Mouse (Mus musculus): ENCODE measurements around the gene Abr. TPM values are rescaled to one million over a fixed set of nuclear protein-coding genes. Genes with fewer than 3 reads are reported as not detected.

Gene Abr
- total and polyA plus RNA-seq, 3 experiments = 3.8 to 8.8 TPM; not detected in 1

- H3K27me3 ChIP-seq (ENCODE audit: control insufficient read depth in 1 of 2, insufficient read depth in 2 of 2, low read length in 2 of 2) = no peaks in the 10 kb centered on the region
- no peaks in the 10 kb centered on the region; the same call in 1 of the 2 replicates for H3K79me2 ChIP-seq (ENCODE audit: control insufficient read depth, insufficient read depth, low read length, poor library complexity)
- no peak overlapping the region for H3K27ac ChIP-seq (ENCODE audit: control insufficient read depth, low read depth, low read length)
- H3K9me3 ChIP-seq (replicated peaks; ENCODE audit: insufficient read depth, low read length) = no peaks in the 10 kb centered on the region
- TF ChIP-seq ZMIZ1 (IDR thresholded peaks at IDR 0.05; ENCODE audit: low read depth, low read length) = no peak
- peaks cover 0 to 2% of the 10 kb centered on the region in 2 experiments; a peak in 1 of 4 replicates for H3K36me3 ChIP-seq (ENCODE audit: control insufficient read depth in 1 of 2, insufficient read depth in 2 of 2, low read length in 2 of 2)
- no peak overlapping the region for H3K9ac ChIP-seq (ENCODE audit: control insufficient read depth, low read depth, low read length, poor library complexity, severe bottlenecking)
- no peak overlapping the region for H3K4me3 ChIP-seq (ENCODE audit: control insufficient read depth in 1 of 2, insufficient read depth in 1 of 2, low read depth in 2 of 2, low read length in 2 of 2)
- DNase-seq (ENCODE audit: low read depth, low spot score) = no peak
- H3K4me1 ChIP-seq (ENCODE audit: control insufficient read depth in 1 of 2, insufficient read depth in 2 of 2, low read length in 2 of 2) = peaks cover 0 to 17% of the 10 kb centered on the region in 2 experiments; a peak in 2 of 4 replicates
Measured at GRCm38 (mm10) chr11:76491817-76492216, 130.3 kb downstream of the Abr start.

- DNase-seq (ENCODE audit: low read depth, low spot score) = no peak
- H3K27me3 ChIP-seq (ENCODE audit: control insufficient read depth in 1 of 2, insufficient read depth in 2 of 2, low read length in 2 of 2) = no peaks in the 10 kb centered on the region
- H3K4me1 ChIP-seq (ENCODE audit: control insufficient read depth in 1 of 2, insufficient read depth in 2 of 2, low read length in 2 of 2) = peaks cover 0 to 11% of the 10 kb centered on the region in 2 experiments; a peak in 2 of 4 replicates
- no peaks in the 10 kb centered on the region for H3K9me3 ChIP-seq (replicated peaks; ENCODE audit: insufficient read depth, low read length)
- H3K36me3 ChIP-seq (ENCODE audit: control insufficient read depth in 1 of 2, insufficient read depth in 2 of 2, low read length in 2 of 2) = no peaks in the 10 kb centered on the region
- no peak overlapping the region for H3K9ac ChIP-seq (ENCODE audit: control insufficient read depth, low read depth, low read length, poor library complexity, severe bottlenecking)
- H3K4me3 ChIP-seq (ENCODE audit: control insufficient read depth in 1 of 2, insufficient read depth in 1 of 2, low read depth in 2 of 2, low read length in 2 of 2) = no peak overlapping the region
- no peaks in the 10 kb centered on the region; the same call in 1 of the 2 replicates for H3K79me2 ChIP-seq (ENCODE audit: control insufficient read depth, insufficient read depth, low read length, poor library complexity)
- TF ChIP-seq SIN3A (IDR thresholded peaks at IDR 0.05; ENCODE audit: low read length) (no peak), TCF12 (IDR thresholded peaks at IDR 0.05; ENCODE audit: low read depth, low read length) (no peak), ZNF384 (IDR thresholded peaks at IDR 0.05; ENCODE audit: low read depth, low read length) (no peak), GATA1 (IDR thresholded peaks at IDR 0.05; ENCODE audit: low read depth, low read length) (no peak), ZC3H11A (IDR thresholded peaks at IDR 0.05; ENCODE audit: low read depth, low read length) (no peak), TBP (IDR thresholded peaks at IDR 0.05; ENCODE audit: low read depth, low read length) (no peak), E2F4 (IDR thresholded peaks at IDR 0.05; ENCODE audit: borderline replicate concordance, low read depth, low read length) (no peak), CHD2 (IDR thresholded peaks at IDR 0.05; ENCODE audit: low read length) (no peak), ZKSCAN1 (IDR thresholded peaks at IDR 0.05; ENCODE audit: low read depth, low read length) (no peak), POLR2AphosphoS5 (IDR thresholded peaks at IDR 0.05; ENCODE audit: borderline replicate concordance, low read depth, low read length) (no peak), MAZ (IDR thresholded peaks at IDR 0.05; ENCODE audit: low read depth, low read length) (no peak), POLR2AphosphoS2 (IDR thresholded peaks at IDR 0.05; ENCODE audit: low read length) (no peak), CTCF (IDR thresholded peaks at IDR 0.05 in 2 of 3, conservative IDR thresholded peaks at IDR 0.05 in 1 of 3; ENCODE audit: control insufficient read depth in 1 of 3, insufficient read depth in 1 of 3, low read depth in 2 of 3, low read length in 3 of 3, poor library complexity in 1 of 3, severe bottlenecking in 1 of 3) (no peak), EP300 (IDR thresholded peaks at IDR 0.05; ENCODE audit: low read depth in 1 of 2, low read length in 2 of 2) (no peak), KAT2A (conservative IDR thresholded peaks at IDR 0.05; ENCODE audit: low read depth, low read length) (no peak)
- H3K27ac ChIP-seq (ENCODE audit: control insufficient read depth, low read depth, low read length) = no peak overlapping the region
Measured at GRCm38 (mm10) chr11:76489407-76489806, 132.7 kb downstream of the Abr start.

- DNase-seq (ENCODE audit: low read depth, low spot score) = no peak
- Histone ChIP-seq H3K4me3 (ENCODE audit: control insufficient read depth in 1 of 2, insufficient read depth in 1 of 2, low read depth in 2 of 2, low read length in 2 of 2) (no peak overlapping the region), H3K36me3 (ENCODE audit: control insufficient read depth in 1 of 2, insufficient read depth in 2 of 2, low read length in 2 of 2) (peaks cover 0 to 17% of the 10 kb centered on the region in 2 experiments; a peak in 2 of 4 replicates), H3K9me3 (replicated peaks; ENCODE audit: insufficient read depth, low read length) (no peaks in the 10 kb centered on the region), H3K4me1 (ENCODE audit: control insufficient read depth in 1 of 2, insufficient read depth in 2 of 2, low read length in 2 of 2) (peaks cover 3 to 22% of the 10 kb centered on the region in 2 experiments), H3K9ac (ENCODE audit: control insufficient read depth, low read depth, low read length, poor library complexity, severe bottlenecking) (no peak overlapping the region), H3K79me2 (ENCODE audit: control insufficient read depth, insufficient read depth, low read length, poor library complexity) (no peaks in the 10 kb centered on the region), H3K27ac (ENCODE audit: control insufficient read depth, low read depth, low read length) (no peak overlapping the region), H3K27me3 (ENCODE audit: control insufficient read depth in 1 of 2, insufficient read depth in 2 of 2, low read length in 2 of 2) (no peaks in the 10 kb centered on the region)
- TF ChIP-seq TCF12 (IDR thresholded peaks at IDR 0.05; ENCODE audit: low read depth, low read length) (no peak), ZNF384 (IDR thresholded peaks at IDR 0.05; ENCODE audit: low read depth, low read length) (no peak), SIN3A (IDR thresholded peaks at IDR 0.05; ENCODE audit: low read length) (no peak), GATA1 (IDR thresholded peaks at IDR 0.05; ENCODE audit: low read depth, low read length) (no peak), ZKSCAN1 (IDR thresholded peaks at IDR 0.05; ENCODE audit: low read depth, low read length) (no peak), MAX (IDR thresholded peaks at IDR 0.05; ENCODE audit: low read length) (no peak), RAD21 (IDR thresholded peaks at IDR 0.05; ENCODE audit: low read depth, low read length) (no peak), SMC3 (IDR thresholded peaks at IDR 0.05; ENCODE audit: low read depth, low read length) (no peak)
Measured at GRCm38 (mm10) chr11:76487024-76487423, 135.1 kb downstream of the Abr start.

Data from MEL (cell line).